Mouse (Mus musculus): Measurements from ENCODE around the gene Sumo2. TPM values are rescaled to one million over a fixed set of nuclear protein-coding genes. Genes with fewer than 3 reads are reported as not detected.
"Not testable (repeated sequence)": the region's sequence is repeated elsewhere in the genome, so short reads cannot be mapped to it uniquely, and the experiment has no call there.

The Sumo2 gene
- polyA plus RNA-seq, 1 experiment: 72.2 TPM

GRCm38 (mm10) chr11:115535401-115536037, 557 bp downstream of the Sumo2 start:
- Histone ChIP-seq H3K27ac (ENCODE audit: control insufficient read depth, insufficient read depth, low read depth, low read length) (peak overlapping the region; percentile 98), H3K4me3 (ENCODE audit: control insufficient read depth, low read depth, low read length) (peak overlapping the region; percentile 94), H3K4me1 (ENCODE audit: control insufficient read depth, insufficient read depth, low read length) (peaks cover 8% of the 10 kb centered on the region; the same call in 1 of the 2 replicates), H3K36me3 (ENCODE audit: control insufficient read depth, insufficient read depth, low read length) (no peaks in the 10 kb centered on the region; the same call in 1 of the 2 replicates), H3K27me3 (ENCODE audit: control insufficient read depth, insufficient read depth, low read length) (no peaks in the 10 kb centered on the region)
- TF ChIP-seq CTCF (IDR thresholded peaks at IDR 0.05; ENCODE audit: control insufficient read depth, insufficient read depth, insufficient replicate concordance, low read depth, low read length): no peak
- no peak; the same call in 1 of the 2 replicates for TF ChIP-seq POLR2A (IDR thresholded peaks at IDR 0.05; ENCODE audit: control insufficient read depth, low read depth, low read length)

GRCm38 (mm10) chr11:115534759-115535371, 1.2 kb downstream of the Sumo2 start:
- Histone ChIP-seq H3K4me3 (ENCODE audit: control insufficient read depth, low read depth, low read length) (peak overlapping the region; percentile 94), H3K36me3 (ENCODE audit: control insufficient read depth, insufficient read depth, low read length) (no peaks in the 10 kb centered on the region; the same call in 1 of the 2 replicates), H3K4me1 (ENCODE audit: control insufficient read depth, insufficient read depth, low read length) (peaks cover 8% of the 10 kb centered on the region; the same call in 1 of the 2 replicates), H3K27me3 (ENCODE audit: control insufficient read depth, insufficient read depth, low read length) (no peaks in the 10 kb centered on the region), H3K27ac (ENCODE audit: control insufficient read depth, insufficient read depth, low read depth, low read length) (peak overlapping the region; percentile 98)
- TF ChIP-seq CTCF (IDR thresholded peaks at IDR 0.05; ENCODE audit: control insufficient read depth, insufficient read depth, insufficient replicate concordance, low read depth, low read length) (no peak), POLR2A (IDR thresholded peaks at IDR 0.05; ENCODE audit: control insufficient read depth, low read depth, low read length) (no peak)

GRCm38 (mm10) chr11:115526446-115526845, 9.6 kb downstream of the Sumo2 start:
- H3K4me3 ChIP-seq (ENCODE audit: control insufficient read depth, low read depth, low read length); H3K4me1 ChIP-seq (ENCODE audit: control insufficient read depth, insufficient read depth, low read length); H3K27ac ChIP-seq (ENCODE audit: control insufficient read depth, insufficient read depth, low read depth, low read length); H3K36me3 ChIP-seq (ENCODE audit: control insufficient read depth, insufficient read depth, low read length); H3K27me3 ChIP-seq (ENCODE audit: control insufficient read depth, insufficient read depth, low read length): not testable (repeated sequence)

- no peaks in the 10 kb centered on the region for H3K27me3 ChIP-seq (ENCODE audit: control insufficient read depth, insufficient read depth, low read length)
- no peak for TF ChIP-seq POLR2A (IDR thresholded peaks at IDR 0.05; ENCODE audit: control insufficient read depth, low read depth, low read length)
- no peak for TF ChIP-seq CTCF (IDR thresholded peaks at IDR 0.05; ENCODE audit: control insufficient read depth, insufficient read depth, insufficient replicate concordance, low read depth, low read length)
- no peak overlapping the region for H3K27ac ChIP-seq (ENCODE audit: control insufficient read depth, insufficient read depth, low read depth, low read length)
- H3K4me1 ChIP-seq (ENCODE audit: control insufficient read depth, insufficient read depth, low read length): no peaks in the 10 kb centered on the region; the same call in 1 of the 2 replicates
- H3K4me3 ChIP-seq (ENCODE audit: control insufficient read depth, low read depth, low read length): no peak overlapping the region
- no peaks in the 10 kb centered on the region; the same call in 1 of the 2 replicates for H3K36me3 ChIP-seq (ENCODE audit: control insufficient read depth, insufficient read depth, low read length)
Measured at GRCm38 (mm10) chr11:115522703-115523102, 13.4 kb downstream of the Sumo2 start.

GRCm38 (mm10) chr11:115522238-115522637, 13.8 kb downstream of the Sumo2 start:
- TF ChIP-seq CTCF (IDR thresholded peaks at IDR 0.05; ENCODE audit: control insufficient read depth, insufficient read depth, insufficient replicate concordance, low read depth, low read length) (no peak), POLR2A (IDR thresholded peaks at IDR 0.05; ENCODE audit: control insufficient read depth, low read depth, low read length) (no peak)
- no peaks in the 10 kb centered on the region; the same call in 1 of the 2 replicates for H3K4me1 ChIP-seq (ENCODE audit: control insufficient read depth, insufficient read depth, low read length)
- no peaks in the 10 kb centered on the region; the same call in 1 of the 2 replicates for H3K36me3 ChIP-seq (ENCODE audit: control insufficient read depth, insufficient read depth, low read length)

GRCm38 (mm10) chr11:115521080-115521479, 15.0 kb downstream of the Sumo2 start:
- no peaks in the 10 kb centered on the region for H3K36me3 ChIP-seq (ENCODE audit: control insufficient read depth, insufficient read depth, low read length)
- TF ChIP-seq CTCF (IDR thresholded peaks at IDR 0.05; ENCODE audit: control insufficient read depth, insufficient read depth, insufficient replicate concordance, low read depth, low read length) (no peak), POLR2A (IDR thresholded peaks at IDR 0.05; ENCODE audit: control insufficient read depth, low read depth, low read length) (no peak)
- no peaks in the 10 kb centered on the region; the same call in 1 of the 2 replicates for H3K4me1 ChIP-seq (ENCODE audit: control insufficient read depth, insufficient read depth, low read length)
- no peak overlapping the region for H3K4me3 ChIP-seq (ENCODE audit: control insufficient read depth, low read depth, low read length)
- H3K27ac ChIP-seq (ENCODE audit: control insufficient read depth, insufficient read depth, low read depth, low read length): no peak overlapping the region
- H3K27me3 ChIP-seq (ENCODE audit: control insufficient read depth, insufficient read depth, low read length): no peaks in the 10 kb centered on the region

More at GRCm38 (mm10) chr11:115522238-115522637, 13.8 kb downstream of the Sumo2 start:
- no peak overlapping the region for H3K4me3 ChIP-seq (ENCODE audit: control insufficient read depth, low read depth, low read length)
- no peaks in the 10 kb centered on the region for H3K27me3 ChIP-seq (ENCODE audit: control insufficient read depth, insufficient read depth, low read length)
- H3K27ac ChIP-seq (ENCODE audit: control insufficient read depth, insufficient read depth, low read depth, low read length): no peak overlapping the region

GRCm38 (mm10) chr11:115520218-115520617, 15.9 kb downstream of the Sumo2 start:
- TF ChIP-seq CTCF (IDR thresholded peaks at IDR 0.05; ENCODE audit: control insufficient read depth, insufficient read depth, insufficient replicate concordance, low read depth, low read length) (no peak), POLR2A (IDR thresholded peaks at IDR 0.05; ENCODE audit: control insufficient read depth, low read depth, low read length) (no peak)

More at GRCm38 (mm10) chr11:115520218-115520617, 15.9 kb downstream of the Sumo2 start:
- Histone ChIP-seq H3K4me3 (ENCODE audit: control insufficient read depth, low read depth, low read length) (no peak overlapping the region), H3K27ac (ENCODE audit: control insufficient read depth, insufficient read depth, low read depth, low read length) (no peak overlapping the region), H3K36me3 (ENCODE audit: control insufficient read depth, insufficient read depth, low read length) (no peaks in the 10 kb centered on the region), H3K27me3 (ENCODE audit: control insufficient read depth, insufficient read depth, low read length) (no peaks in the 10 kb centered on the region), H3K4me1 (ENCODE audit: control insufficient read depth, insufficient read depth, low read length) (peaks cover 3% of the 10 kb centered on the region)
